Mouse (Mus musculus): ENCODE data around the gene Zfp941.

Gene Zfp941

GRCm38 (mm10) chr7:140840750-140841735 is 19.1 kb upstream of the Zfp941 start:
- peak; percentile 14 for DNase-seq (ENCODE audit: low read depth, low spot score)

- no peak for DNase-seq (ENCODE audit: low read depth, low spot score)
Measured at GRCm38 (mm10) chr7:140839556-140839955, 17.6 kb upstream of the Zfp941 start.

GRCm38 (mm10) chr7:140836243-140837115 is 14.5 kb upstream of the Zfp941 start:
- DNase-seq (ENCODE audit: low read depth, low spot score): no peak

GRCm38 (mm10) chr7:140835758-140836087 is 13.7 kb upstream of the Zfp941 start:
- no peak for DNase-seq (ENCODE audit: low read depth, low spot score)

- no peak for DNase-seq (ENCODE audit: low read depth, low spot score)
Measured at GRCm38 (mm10) chr7:140834968-140835757, 13.2 kb upstream of the Zfp941 start, which contains the start of gene Urah. Gene Urah, plus strand, starts transcription at chr7:140835018.

GRCm38 (mm10) chr7:140833341-140833740 is 11.4 kb upstream of the Zfp941 start:
- DNase-seq (ENCODE audit: low read depth, low spot score): no peak

- DNase-seq (ENCODE audit: low read depth, low spot score): peak; percentile 72
Measured at GRCm38 (mm10) chr7:140831447-140831846, 9.5 kb upstream of the Zfp941 start.

GRCm38 (mm10) chr7:140828171-140828881 is 6.3 kb upstream of the Zfp941 start:
- peak; percentile 67 for DNase-seq (ENCODE audit: low read depth, low spot score)

GRCm38 (mm10) chr7:140822731-140823130 is 753 bp upstream of the Zfp941 start:
- no peak for DNase-seq (ENCODE audit: low read depth, low spot score)

GRCm38 (mm10) chr7:140821305-140821652 is 699 bp downstream of the Zfp941 start:
- no peak for DNase-seq (ENCODE audit: low read depth, low spot score)

GRCm38 (mm10) chr7:140820173-140820572 is 1.8 kb downstream of the Zfp941 start:
- DNase-seq (ENCODE audit: low read depth, low spot score): no peak

GRCm38 (mm10) chr7:140812850-140813249 is 9.1 kb downstream of the Zfp941 start:
- DNase-seq (ENCODE audit: low read depth, low spot score): no peak

GRCm38 (mm10) chr7:140811714-140812113 is 10.3 kb downstream of the Zfp941 start:
- DNase-seq (ENCODE audit: low read depth, low spot score): no peak

- DNase-seq (ENCODE audit: low read depth, low spot score): peak; percentile 15
Measured at GRCm38 (mm10) chr7:140810496-140810895, 11.5 kb downstream of the Zfp941 start.

GRCm38 (mm10) chr7:140805704-140806103 is 16.3 kb downstream of the Zfp941 start:
- peak; percentile 50 for DNase-seq (ENCODE audit: low read depth, low spot score)

GRCm38 (mm10) chr7:140802629-140803028 is 19.3 kb downstream of the Zfp941 start:
- DNase-seq (ENCODE audit: low read depth, low spot score): no peak

GRCm38 (mm10) chr7:140798212-140798611 is 23.8 kb downstream of the Zfp941 start:
- DNase-seq (ENCODE audit: low read depth, low spot score): no peak

- DNase-seq (ENCODE audit: low read depth, low spot score): no peak
Measured at GRCm38 (mm10) chr7:140797619-140798018, 24.4 kb downstream of the Zfp941 start.

GRCm38 (mm10) chr7:140793541-140793940 is 28.4 kb downstream of the Zfp941 start:
- no peak for DNase-seq (ENCODE audit: low read depth, low spot score)

GRCm38 (mm10) chr7:140788053-140788435 is 33.9 kb downstream of the Zfp941 start:
- DNase-seq (ENCODE audit: low read depth, low spot score): no peak
